Mouse (Mus musculus): ENCODE data around the gene Klhdc7b. TPM values are rescaled to one million over a fixed set of nuclear protein-coding genes. Genes with fewer than 3 reads are reported as not detected.

The Klhdc7b gene
- polyA plus RNA-seq, 1 experiment from 2014 or later: not detected

- peaks cover 68% of the 10 kb centered on the region for H3K36me3 ChIP-seq
- peak overlapping the region; percentile 94 for H3K27ac ChIP-seq (replicated peaks)
- H3K27me3 ChIP-seq (ENCODE audit: low read depth, poor library complexity, severe bottlenecking): no peaks in the 10 kb centered on the region
- peaks cover 26% of the 10 kb centered on the region for H3K4me1 ChIP-seq
- H3K9me3 ChIP-seq (replicated peaks): no peaks in the 10 kb centered on the region
- DNase-seq (ENCODE audit: low spot score): peak; percentile 88
- peak overlapping the region; percentile 88 for H3K4me3 ChIP-seq
- 0% methylated on average over 15 of the region's 15 CpGs for WGBS
Observed at GRCm38 (mm10) chr15:89356372-89356771, 28.3 kb upstream of the Klhdc7b start.

- WGBS: 94% methylated on average over 3 of the region's 3 CpGs
Observed at GRCm38 (mm10) chr15:89358784-89359183, 25.9 kb upstream of the Klhdc7b start.

GRCm38 (mm10) chr15:89363051-89363450 lies 21.7 kb upstream of the Klhdc7b start:
- no peaks in the 10 kb centered on the region for H3K4me1 ChIP-seq
- WGBS: 93% methylated on average over 7 of the region's 7 CpGs
- H3K27me3 ChIP-seq (ENCODE audit: low read depth, poor library complexity, severe bottlenecking): no peaks in the 10 kb centered on the region
- peaks cover 97% of the 10 kb centered on the region for H3K36me3 ChIP-seq
- H3K27ac ChIP-seq (replicated peaks): no peak overlapping the region
- DNase-seq (ENCODE audit: low spot score): no peak
- no peaks in the 10 kb centered on the region for H3K9me3 ChIP-seq (replicated peaks)
- H3K4me3 ChIP-seq: no peak overlapping the region

More at GRCm38 (mm10) chr15:89358784-89359183, 25.9 kb upstream of the Klhdc7b start:
- DNase-seq (ENCODE audit: low spot score): no peak
- Histone ChIP-seq H3K27me3 (ENCODE audit: low read depth, poor library complexity, severe bottlenecking) (no peaks in the 10 kb centered on the region), H3K27ac (replicated peaks) (no peak overlapping the region), H3K36me3 (peaks cover 68% of the 10 kb centered on the region), H3K4me1 (peaks cover 22% of the 10 kb centered on the region), H3K9me3 (replicated peaks) (no peaks in the 10 kb centered on the region), H3K4me3 (no peak overlapping the region)

GRCm38 (mm10) chr15:89365141-89365551 lies 19.6 kb upstream of the Klhdc7b start:
- H3K27ac ChIP-seq (replicated peaks): no peak overlapping the region
- H3K9me3 ChIP-seq (replicated peaks): no peaks in the 10 kb centered on the region
- peaks cover 100% of the 10 kb centered on the region for H3K36me3 ChIP-seq
- WGBS: 85% methylated on average over 4 of the region's 4 CpGs
- no peaks in the 10 kb centered on the region for H3K27me3 ChIP-seq (ENCODE audit: low read depth, poor library complexity, severe bottlenecking)
- no peak overlapping the region for H3K4me3 ChIP-seq
- H3K4me1 ChIP-seq: no peaks in the 10 kb centered on the region
- DNase-seq (ENCODE audit: low spot score): no peak

GRCm38 (mm10) chr15:89372068-89372467 lies 12.6 kb upstream of the Klhdc7b start:
- Histone ChIP-seq H3K27me3 (ENCODE audit: low read depth, poor library complexity, severe bottlenecking) (peaks cover 24% of the 10 kb centered on the region), H3K9me3 (replicated peaks) (no peaks in the 10 kb centered on the region), H3K27ac (replicated peaks) (no peak overlapping the region), H3K4me1 (peaks cover 27% of the 10 kb centered on the region), H3K36me3 (peaks cover 59% of the 10 kb centered on the region), H3K4me3 (no peak overlapping the region; the same call in 1 of the 2 replicates)
- DNase-seq (ENCODE audit: low spot score): no peak
- 91% methylated on average over 13 of the region's 13 CpGs for WGBS

GRCm38 (mm10) chr15:89372536-89372935 lies 12.2 kb upstream of the Klhdc7b start:
- peak overlapping the region; percentile 95 for H3K27ac ChIP-seq (replicated peaks)
- H3K4me3 ChIP-seq: peak overlapping the region; percentile 76
- peaks cover 55% of the 10 kb centered on the region for H3K36me3 ChIP-seq
- WGBS: 87% methylated on average over 7 of the region's 7 CpGs
- H3K27me3 ChIP-seq (ENCODE audit: low read depth, poor library complexity, severe bottlenecking): peaks cover 29% of the 10 kb centered on the region
- H3K9me3 ChIP-seq (replicated peaks): no peaks in the 10 kb centered on the region
- peaks cover 31% of the 10 kb centered on the region for H3K4me1 ChIP-seq
- no peak for DNase-seq (ENCODE audit: low spot score)

- Histone ChIP-seq H3K27ac (replicated peaks) (peak overlapping the region; percentile 95), H3K9me3 (replicated peaks) (no peaks in the 10 kb centered on the region), H3K4me1 (peaks cover 38% of the 10 kb centered on the region), H3K4me3 (peak overlapping the region; percentile 76), H3K36me3 (peaks cover 48% of the 10 kb centered on the region), H3K27me3 (ENCODE audit: low read depth, poor library complexity, severe bottlenecking) (peaks cover 35% of the 10 kb centered on the region)
- peak; percentile 77 for DNase-seq (ENCODE audit: low spot score)
- WGBS: 3% methylated on average over 35 of the region's 35 CpGs
Observed at GRCm38 (mm10) chr15:89373027-89373761, 11.5 kb upstream of the Klhdc7b start.

GRCm38 (mm10) chr15:89373762-89374248 lies 10.9 kb upstream of the Klhdc7b start, which contains the start of gene Sco2:
Gene Sco2 (minus strand): TSS chr15:89373846.
- Histone ChIP-seq H3K27me3 (ENCODE audit: low read depth, poor library complexity, severe bottlenecking) (peaks cover 41% of the 10 kb centered on the region), H3K4me1 (peaks cover 44% of the 10 kb centered on the region), H3K27ac (replicated peaks) (peak within 1 kb of the TSS; percentile 95), H3K36me3 (peaks cover 42% of the 10 kb centered on the region), H3K4me3 (peak within 1 kb of the TSS; percentile 76), H3K9me3 (replicated peaks) (no peaks in the 10 kb centered on the region)
- WGBS: under 1% methylated on average over 42 of the region's 42 CpGs
- DNase-seq (ENCODE audit: low spot score): peak; percentile 96

- 49% methylated on average over 9 of the region's 9 CpGs for WGBS
Observed at GRCm38 (mm10) chr15:89374340-89374739, 10.4 kb upstream of the Klhdc7b start.

GRCm38 (mm10) chr15:89374801-89375534 lies 9.7 kb upstream of the Klhdc7b start:
- Histone ChIP-seq H3K9me3 (replicated peaks) (no peaks in the 10 kb centered on the region), H3K27me3 (ENCODE audit: low read depth, poor library complexity, severe bottlenecking) (peaks cover 53% of the 10 kb centered on the region), H3K27ac (replicated peaks) (no peak overlapping the region), H3K4me1 (peaks cover 52% of the 10 kb centered on the region), H3K4me3 (peak overlapping the region; percentile 76; the same call in 1 of the 2 replicates), H3K36me3 (peaks cover 30% of the 10 kb centered on the region)
- DNase-seq (ENCODE audit: low spot score): no peak
- WGBS: 92% methylated on average over 17 of the region's 17 CpGs

More at GRCm38 (mm10) chr15:89374340-89374739, 10.4 kb upstream of the Klhdc7b start:
- H3K4me1 ChIP-seq: peaks cover 49% of the 10 kb centered on the region
- H3K27me3 ChIP-seq (ENCODE audit: low read depth, poor library complexity, severe bottlenecking): peaks cover 47% of the 10 kb centered on the region
- H3K36me3 ChIP-seq: peaks cover 37% of the 10 kb centered on the region
- H3K9me3 ChIP-seq (replicated peaks): no peaks in the 10 kb centered on the region
- DNase-seq (ENCODE audit: low spot score): no peak
- H3K27ac ChIP-seq (replicated peaks): peak overlapping the region; percentile 95
- peak overlapping the region; percentile 76 for H3K4me3 ChIP-seq

- peaks cover 64% of the 10 kb centered on the region for H3K27me3 ChIP-seq (ENCODE audit: low read depth, poor library complexity, severe bottlenecking)
- H3K4me3 ChIP-seq: no peak overlapping the region
- 88% methylated on average over 7 of the region's 7 CpGs for WGBS
- H3K27ac ChIP-seq (replicated peaks): no peak overlapping the region
- H3K9me3 ChIP-seq (replicated peaks): no peaks in the 10 kb centered on the region
- H3K36me3 ChIP-seq: peaks cover 20% of the 10 kb centered on the region
- peaks cover 52% of the 10 kb centered on the region for H3K4me1 ChIP-seq
- no peak for DNase-seq (ENCODE audit: low spot score)
Observed at GRCm38 (mm10) chr15:89376040-89376439, 8.7 kb upstream of the Klhdc7b start.

- Histone ChIP-seq H3K4me1 (peaks cover 52% of the 10 kb centered on the region), H3K27me3 (ENCODE audit: low read depth, poor library complexity, severe bottlenecking) (peaks cover 73% of the 10 kb centered on the region), H3K36me3 (peaks cover 11% of the 10 kb centered on the region), H3K9me3 (replicated peaks) (no peaks in the 10 kb centered on the region), H3K4me3 (peak within 1 kb of the TSS; percentile 24), H3K27ac (replicated peaks) (no peak within 1 kb of the TSS)
- DNase-seq (ENCODE audit: low spot score): no peak
- WGBS: 24% methylated on average over 16 of the region's 16 CpGs
Observed at GRCm38 (mm10) chr15:89376957-89377356, 7.8 kb upstream of the Klhdc7b start, which contains the start of gene Tymp. Gene Tymp (minus strand): TSS chr15:89377039.
